Mouse (Mus musculus): ENCODE measurements around the gene Add3.

Gene Add3

GRCm38 (mm10) chr19:53228064-53228794 lies 88.0 kb downstream of the Add3 start:
- in situ Hi-C loops (cut with MboI; ENCODE audit: low sequenced_read_pairs), result no loop called here

- in situ Hi-C loops (cut with MboI; ENCODE audit: low sequenced_read_pairs), result no loop called here
Measured at GRCm38 (mm10) chr19:53230942-53231815, 90.9 kb downstream of the Add3 start.

- in situ Hi-C loops (cut with MboI; ENCODE audit: low sequenced_read_pairs), result no loop called here
Measured at GRCm38 (mm10) chr19:53233586-53233985, 93.3 kb downstream of the Add3 start.

- in situ Hi-C loops (cut with MboI; ENCODE audit: low sequenced_read_pairs), result no loop called here
Measured at GRCm38 (mm10) chr19:53241806-53242205, 101.6 kb downstream of the Add3 start.

DNA sequence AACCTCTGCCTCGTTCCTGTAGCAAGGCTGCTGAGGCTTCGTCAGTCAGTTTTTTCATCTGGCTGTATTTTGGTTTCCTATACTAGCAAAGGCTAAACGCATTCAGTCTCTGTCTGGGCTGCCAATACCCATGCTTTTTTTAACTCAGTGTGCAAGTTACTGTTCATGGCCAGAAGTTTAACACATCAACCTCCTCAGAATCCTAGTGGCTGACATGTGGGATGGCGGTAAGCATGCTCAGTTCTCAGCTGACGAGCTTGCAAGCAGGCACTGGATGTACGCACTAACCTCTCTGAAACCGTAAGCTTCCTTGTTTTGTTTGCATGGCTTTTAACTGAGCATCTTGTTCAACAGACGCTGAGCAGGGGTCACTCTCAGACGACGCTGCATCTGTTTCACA lies 103.7 kb downstream of the Add3 start:
- in situ Hi-C loops (cut with MboI; ENCODE audit: low sequenced_read_pairs), result no loop called here

GRCm38 (mm10) chr19:53247558-53247957 lies 107.3 kb downstream of the Add3 start:
- in situ Hi-C loops (cut with MboI; ENCODE audit: low sequenced_read_pairs), result loop anchor here (5.0 kb wide), 2 partner anchors 70 to 125 kb away; partner anchors contain the start of gene Gm10197

DNA sequence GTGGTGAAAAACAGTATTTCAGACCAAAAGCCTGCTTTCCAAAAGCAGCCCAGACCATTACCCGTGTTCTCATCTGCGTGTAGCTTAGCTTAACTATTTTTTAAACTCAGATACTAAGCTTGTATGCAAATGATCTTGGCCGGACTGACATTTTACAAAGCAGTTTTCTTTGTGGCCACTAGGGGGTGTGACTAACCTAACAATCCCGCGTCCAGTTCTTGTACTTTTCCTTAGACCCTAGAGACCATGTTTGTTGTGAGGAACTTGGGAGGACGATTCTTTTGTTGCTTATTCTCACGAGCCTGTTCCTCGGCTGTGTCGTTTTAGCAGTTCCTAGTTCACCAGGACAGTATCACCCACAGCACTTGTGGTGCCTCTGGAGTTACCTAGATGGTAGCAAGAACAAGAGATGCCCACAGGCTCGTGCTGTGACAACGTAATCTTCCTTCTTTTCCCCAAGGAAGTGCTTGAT lies 107.8 kb downstream of the Add3 start:
- in situ Hi-C loops (cut with MboI; ENCODE audit: low sequenced_read_pairs), result loop anchor here (5.0 kb wide), 2 partner anchors 69 to 124 kb away; partner anchors contain the start of gene Gm10197

DNA sequence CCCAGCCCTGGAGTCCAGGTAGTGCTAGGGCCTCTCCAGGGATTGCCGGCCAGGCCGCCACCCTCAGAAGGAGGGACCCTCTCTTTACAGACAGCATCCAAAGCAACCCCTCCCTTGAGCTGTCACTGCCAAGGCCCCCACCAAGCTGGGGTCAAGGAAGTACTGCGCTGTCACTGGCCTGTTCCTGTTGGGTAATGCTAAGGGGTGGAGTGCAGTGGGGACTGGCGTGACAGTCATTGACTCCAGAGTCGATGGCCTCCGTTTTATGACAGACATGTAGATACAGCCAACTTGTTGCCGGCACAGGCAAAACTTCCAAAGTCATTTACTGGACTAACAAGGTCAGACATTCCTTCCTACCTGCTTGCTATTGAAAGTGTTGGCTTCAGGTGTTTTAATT lies 110.8 kb downstream of the Add3 start:
- in situ Hi-C loops (cut with MboI; ENCODE audit: low sequenced_read_pairs), result no loop called here

DNA sequence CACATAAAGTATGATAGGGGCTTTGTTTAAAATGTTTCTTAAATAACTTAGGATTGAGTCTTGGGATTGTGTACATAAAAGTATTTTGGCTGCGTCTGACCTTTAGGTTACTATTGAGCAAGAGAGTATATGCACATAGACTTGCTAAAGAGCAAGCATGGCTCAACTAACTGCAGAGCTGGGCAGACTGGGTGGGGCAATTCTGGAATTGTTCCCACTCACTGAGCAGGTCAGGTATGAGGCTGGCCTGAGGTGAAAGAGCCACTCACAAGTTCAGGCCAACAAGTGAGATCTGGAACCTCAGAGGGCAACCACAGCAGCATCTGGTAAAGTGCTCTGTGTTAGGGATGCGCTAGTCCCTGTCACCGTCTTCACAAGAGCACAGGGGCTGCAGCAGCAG lies 111.4 kb downstream of the Add3 start:
- in situ Hi-C loops (cut with MboI; ENCODE audit: low sequenced_read_pairs), result no loop called here

GRCm38 (mm10) chr19:53252111-53253028 lies 112.1 kb downstream of the Add3 start:
- in situ Hi-C loops (cut with MboI; ENCODE audit: low sequenced_read_pairs), result no loop called here

DNA sequence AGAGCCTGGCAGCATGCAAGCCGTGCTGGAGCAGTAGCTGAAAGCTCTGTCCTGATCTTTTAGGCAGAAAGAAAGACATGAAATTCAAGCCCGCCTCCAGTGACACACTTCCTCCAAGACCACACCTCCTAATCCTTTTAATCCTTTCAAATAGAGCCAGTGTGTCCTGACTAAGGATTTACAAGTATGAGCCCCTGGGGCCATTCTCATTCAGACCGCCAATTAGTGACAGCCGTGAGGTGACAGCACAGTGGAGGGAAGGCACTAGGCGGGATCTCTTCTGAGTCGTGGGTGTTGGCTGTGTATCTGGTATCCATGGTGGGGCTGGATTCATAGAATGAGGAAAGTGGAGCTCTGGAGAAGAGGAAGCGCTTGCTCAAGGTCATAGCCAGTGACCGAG lies 116.1 kb downstream of the Add3 start:
- in situ Hi-C loops (cut with MboI; ENCODE audit: low sequenced_read_pairs), result no loop called here

GRCm38 (mm10) chr19:53256991-53257594 lies 116.8 kb downstream of the Add3 start:
- in situ Hi-C loops (cut with MboI; ENCODE audit: low sequenced_read_pairs), result no loop called here

GRCm38 (mm10) chr19:53257631-53258560 lies 117.7 kb downstream of the Add3 start:
- in situ Hi-C loops (cut with MboI; ENCODE audit: low sequenced_read_pairs), result no loop called here

DNA sequence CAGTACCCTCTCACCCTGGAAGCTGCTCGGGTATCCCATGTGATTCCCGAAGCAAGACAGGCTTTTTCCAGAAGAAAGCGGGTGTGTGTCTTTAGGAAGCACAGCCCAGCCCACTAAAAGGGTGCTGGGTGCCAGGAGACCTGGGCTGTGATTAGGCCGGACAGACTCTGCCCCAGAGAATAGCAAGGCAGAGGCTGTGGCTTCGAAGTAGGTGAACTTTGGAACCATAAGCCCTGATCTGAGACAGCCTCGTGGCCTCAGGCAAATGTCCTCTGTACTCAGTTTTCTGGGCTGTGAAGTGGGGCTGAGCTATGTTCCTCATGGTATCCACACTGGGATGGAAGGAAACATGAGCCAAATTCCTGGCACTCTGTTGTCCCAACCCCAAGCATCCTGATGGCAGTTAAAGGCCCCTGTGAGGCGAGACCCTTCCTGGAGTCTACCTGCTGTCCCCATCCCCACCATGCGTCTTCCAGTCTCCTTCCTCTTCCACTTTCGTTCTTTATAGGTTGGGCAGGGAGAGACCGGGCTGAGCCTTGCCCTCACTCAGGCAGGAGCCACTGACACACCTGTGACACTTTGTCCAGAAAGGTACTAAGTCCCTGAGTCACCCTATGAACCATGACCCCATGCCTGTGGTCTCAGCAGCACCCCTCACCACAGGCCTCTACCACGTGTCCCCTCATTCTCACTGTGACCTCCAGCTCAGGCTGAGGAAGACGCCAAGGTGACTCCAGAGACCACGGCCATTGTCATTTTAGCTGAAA lies 118.7 kb downstream of the Add3 start:
- in situ Hi-C loops (cut with MboI; ENCODE audit: low sequenced_read_pairs), result no loop called here

- in situ Hi-C loops (cut with MboI; ENCODE audit: low sequenced_read_pairs), result no loop called here
Measured at GRCm38 (mm10) chr19:53259541-53259940, 119.3 kb downstream of the Add3 start.

GRCm38 (mm10) chr19:53260261-53260660 lies 120.0 kb downstream of the Add3 start:
- in situ Hi-C loops (cut with MboI; ENCODE audit: low sequenced_read_pairs), result no loop called here

GRCm38 (mm10) chr19:53260828-53261227 lies 120.6 kb downstream of the Add3 start:
- in situ Hi-C loops (cut with MboI; ENCODE audit: low sequenced_read_pairs), result no loop called here

DNA sequence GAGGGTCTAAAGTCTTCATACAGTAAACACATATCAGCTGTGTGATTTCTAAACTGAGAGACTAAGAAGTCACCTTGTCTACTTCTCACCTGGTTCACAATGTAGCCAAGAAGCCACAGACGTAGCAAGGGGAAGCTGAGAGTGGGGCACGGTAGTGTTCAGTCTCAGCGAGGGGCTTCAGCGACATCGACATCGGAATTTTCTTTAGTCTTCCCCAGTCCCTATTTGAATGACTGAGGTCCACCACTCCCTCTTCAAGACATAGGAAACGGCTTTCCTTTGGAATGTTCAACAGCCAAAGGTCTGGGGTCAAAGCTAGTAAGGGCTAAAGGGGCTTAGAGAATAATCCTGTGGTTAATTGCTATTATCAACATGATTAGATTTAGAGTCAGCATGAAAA lies 121.8 kb downstream of the Add3 start:
- in situ Hi-C loops (cut with MboI; ENCODE audit: low sequenced_read_pairs), result no loop called here
